Mouse (Mus musculus) heart, postnatal 0 days (tissue): ENCODE results near the gene Hrk.
A peak's percentile ranks its signal among the peaks of the same experiment; 100 is the strongest.

Source experiments
- CTCF ChIP-seq: IDR thresholded peaks from 2 replicates; pipeline ENCODE4 v1.5.1; 2016; ENCODE audit warnings: antibody characterized with exemption, control low read depth, low read depth
- EP300 ChIP-seq: IDR thresholded peaks from 2 replicates; pipeline ENCODE4 v1.6.1; 2016; ENCODE audit warnings: antibody characterized with exemption, low read depth

DNA sequence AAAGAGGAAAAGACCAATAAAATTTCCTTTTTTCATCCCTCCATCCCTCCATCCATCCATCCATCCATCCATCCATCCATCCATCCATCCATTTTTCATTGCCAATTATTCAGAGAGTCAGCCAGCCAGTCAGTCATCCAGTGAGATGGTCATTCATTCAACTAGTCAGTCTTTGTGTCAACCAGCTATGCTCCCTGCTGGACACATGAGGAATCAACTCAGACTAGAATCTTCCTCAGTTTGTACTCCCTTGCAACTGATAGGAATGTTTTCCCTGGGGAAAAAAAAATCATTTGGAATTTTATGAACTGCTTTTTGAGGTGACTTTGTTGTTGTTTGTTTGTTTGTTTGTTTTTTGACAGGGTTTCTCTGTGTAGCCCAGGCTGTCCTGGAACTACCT, 1.0 kb downstream of the Hrk start:
- TF ChIP-seq CTCF (peak; percentile 26; the same call in 1 of the 2 replicates), EP300 (no peak)
